8 mouse cellular contexts compared by ENCODE assay signal in genomic region chr13:76484086-76484709, GRCm38 (mm10).
DNase-seq lines count a peak whose midpoint lies in the region; ATAC-seq lines count a peak whose summit lies in the region.

No protein-coding gene starts in this region.

- H3K27me3 ChIP-seq in forebrain, embryonic 16.5 days (replicated peaks; ENCODE audit: control insufficient read depth, insufficient read depth, low read length), result no peaks in the 10 kb centered on the region

- DNase-seq in adrenal gland, postnatal 25 days, result peak; percentile 6
- no peak for DNase-seq in adrenal gland, adult 8-10 months
- DNase-seq in ES-CJ7 (ENCODE audit: low read depth, low spot score), result peak; percentile 27
- peak; percentile 71 for DNase-seq in kidney, postnatal 10 days
- DNase-seq in retina, embryonic 14.5 days (ENCODE audit: low spot score), result peak; percentile 1
- no peak for DNase-seq in thymus, postnatal 10 days (ENCODE audit: low spot score in 2 of 2)
- no peak for DNase-seq in right cerebral cortex, postnatal 36 days (ENCODE audit: low spot score in 2 of 2)

- no peak overlapping the region for H3K9ac ChIP-seq in forebrain, embryonic 16.5 days (replicated peaks; ENCODE audit: low read depth, low read length)

- 0% methylated on average over 2 of the region's 2 CpGs for WGBS in forebrain, embryonic 16.5 days

- H3K9me3 ChIP-seq in forebrain, embryonic 16.5 days (ENCODE audit: control insufficient read depth, low read length), result no peaks in the 10 kb centered on the region

- H3K27ac ChIP-seq in forebrain, embryonic 16.5 days (ENCODE audit: low read length), result no peak overlapping the region

- H3K4me2 ChIP-seq in forebrain, embryonic 16.5 days (ENCODE audit: low read length), result no peak overlapping the region

- no peak overlapping the region for H3K4me3 ChIP-seq in forebrain, embryonic 16.5 days (replicated peaks; ENCODE audit: low read length)

- H3K4me1 ChIP-seq in forebrain, embryonic 16.5 days (replicated peaks; ENCODE audit: control insufficient read depth, insufficient read depth, low read length), result no peaks in the 10 kb centered on the region

- peak; percentile 67 for ATAC-seq in forebrain, embryonic 16.5 days

- no peaks in the 10 kb centered on the region for H3K36me3 ChIP-seq in forebrain, embryonic 16.5 days (ENCODE audit: control insufficient read depth, insufficient read depth)

Comparison
In these comparisons a context has a peak if more than half of its experiments do, and no peak if none do; other contexts are left out.
1. DNase-seq: peak in adrenal gland, postnatal 25 days (single experiment), ES-CJ7 (single experiment), kidney, postnatal 10 days (single experiment) and retina, embryonic 14.5 days (single experiment); none in adrenal gland, adult 8-10 months (single experiment), thymus, postnatal 10 days (0 of 2) and right cerebral cortex, postnatal 36 days (0 of 2).